Mouse (Mus musculus) liver, embryonic 15.5 days (tissue): Measurements from ENCODE around the gene St3gal4. TPM values are rescaled to one million over a fixed set of nuclear protein-coding genes. Genes with fewer than 3 reads are reported as not detected.

ENCODE experiments used
- ATAC-seq: fragments of 200-750 bp; cut with Nextera tagmentation; 2 replicates; pipeline ENCODE4 v1.8.0; 2017; ENCODE audit warnings: moderate number of reproducible peaks, mild to moderate bottlenecking, moderate library complexity; ENCODE audit not compliant: insufficient read depth
- H3K27ac ChIP-seq: fragments of 300-500 bp; sonication (generic); replicated peaks from 2 replicates; pipeline ENCODE4 v1.5.1; 2015; ENCODE audit warnings: mild to moderate bottlenecking, inconsistent platforms
- H3K27me3 ChIP-seq: fragments of 300-500 bp; sonication (generic); 2 replicates; pipeline ENCODE4 v1.6.1; 2015; ENCODE audit warnings: mild to moderate bottlenecking, inconsistent platforms
- H3K36me3 ChIP-seq: fragments of 300-500 bp; sonication (generic); replicated peaks from 2 replicates; pipeline ENCODE4 v1.6.1; 2015; ENCODE audit warnings: moderate library complexity, mild to moderate bottlenecking, inconsistent platforms
- H3K4me1 ChIP-seq: fragments of 300-500 bp; sonication (generic); replicated peaks from 2 replicates; pipeline ENCODE4 v1.6.1; 2015; ENCODE audit warnings: inconsistent platforms
- H3K4me2 ChIP-seq: fragments of 300-500 bp; sonication (generic); 2 replicates; pipeline ENCODE4 v1.6.1; 2015; ENCODE audit warnings: moderate library complexity, mild to moderate bottlenecking, inconsistent platforms
- H3K4me3 ChIP-seq: fragments of 300-500 bp; sonication (generic); replicated peaks from 2 replicates; pipeline ENCODE4 v1.5.1; 2015; ENCODE audit warnings: mild to moderate bottlenecking, inconsistent platforms
- H3K9ac ChIP-seq: fragments of 300-500 bp; sonication (generic); 2 replicates; pipeline ENCODE4 v1.6.1; 2015; ENCODE audit warnings: moderate library complexity, mild to moderate bottlenecking, inconsistent platforms
- H3K9me3 ChIP-seq: fragments of 300-500 bp; sonication (generic); replicated peaks from 2 replicates; pipeline ENCODE4 v1.6.1; 2016; ENCODE audit warnings: inconsistent platforms
- WGBS: fragments of 180-500 bp; shearing (Covaris S2); methylation state at CpG from one replicate; pipeline ENCODE4 v1.1.7; 2015; ENCODE audit warnings: mixed read lengths; ENCODE audit not compliant: insufficient replicate concordance; 5-methylcytosine and 5-hydroxymethylcytosine counted together
- polyA plus RNA-seq: library from polyadenylated mRNA; unstranded; fragments of >200 nt; fragmentation: Nextera tagmentation; extraction: Ambion mirVana; gene quantifications from 2 replicates; pipeline ENCODE4 v1.2.1, GENCODE M21; 2015

Gene St3gal4
- polyA plus RNA-seq = 24.2 and 24.7 TPM in 2 replicates

GRCm38 (mm10) chr9:35119168-35119567, at the start of gene St3gal4:
St3gal4 (minus strand) TSS chr9:35119268.
- peak within 1 kb of the TSS; percentile 93 for H3K4me2 ChIP-seq
- peaks cover 35% of the 10 kb centered on the region for H3K36me3 ChIP-seq
- H3K27ac ChIP-seq = peak within 1 kb of the TSS; percentile 94
- ATAC-seq = no peak
- H3K4me1 ChIP-seq = peaks cover 96% of the 10 kb centered on the region
- 78% methylated on average over 6 of the region's 6 CpGs for WGBS
- H3K9ac ChIP-seq = peak within 1 kb of the TSS; percentile 87
- no peaks in the 10 kb centered on the region for H3K27me3 ChIP-seq
- H3K4me3 ChIP-seq = peak within 1 kb of the TSS; percentile 79
- H3K9me3 ChIP-seq = no peaks in the 10 kb centered on the region

DNA sequence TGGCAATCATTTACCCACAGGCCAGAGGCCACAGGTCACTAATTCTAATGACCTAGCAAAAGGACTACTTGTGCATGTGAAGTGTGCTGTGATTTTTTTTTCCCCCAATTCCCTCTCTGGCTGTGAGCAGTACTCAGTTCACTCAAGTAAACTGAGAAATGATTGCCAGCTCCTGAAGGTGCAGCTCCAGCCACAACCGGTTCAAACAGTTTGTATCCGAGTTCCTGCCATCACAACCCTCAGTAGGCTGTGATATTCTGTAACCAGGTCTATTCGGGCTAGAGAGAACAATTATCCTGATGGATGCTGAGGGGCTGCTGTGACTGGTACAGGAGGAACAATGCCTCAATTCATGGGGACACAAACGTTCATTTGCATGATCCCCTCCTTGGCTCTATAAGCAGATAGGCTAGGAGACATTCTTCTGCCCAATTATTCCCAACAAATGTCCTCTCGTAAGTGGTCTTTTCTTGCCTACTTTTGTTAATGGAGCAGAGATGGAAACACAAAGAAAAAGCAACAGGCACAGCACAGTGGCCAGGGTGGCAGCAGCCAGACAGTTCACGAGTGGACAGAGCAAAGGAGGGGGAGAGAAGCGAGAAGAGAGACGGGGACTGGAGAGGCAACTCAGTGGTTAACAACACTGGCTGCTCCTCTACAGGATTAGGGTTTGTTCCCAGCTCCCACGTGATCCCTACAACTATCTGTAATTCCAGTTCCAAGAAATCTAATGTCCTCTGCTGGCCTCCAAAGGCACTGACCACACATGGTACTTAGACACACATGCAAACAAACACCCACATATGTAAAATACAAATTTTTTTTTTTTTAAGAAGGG, 47.9 kb upstream of the St3gal4 start:
- peak overlapping the region; percentile 64 for H3K27ac ChIP-seq
- H3K36me3 ChIP-seq = peaks cover 41% of the 10 kb centered on the region
- peaks cover 12% of the 10 kb centered on the region for H3K4me1 ChIP-seq
- no peaks in the 10 kb centered on the region for H3K27me3 ChIP-seq
- 65% methylated on average over 9 of the region's 9 CpGs for WGBS
- no peak overlapping the region for H3K4me2 ChIP-seq
- no peak for ATAC-seq
- no peak overlapping the region for H3K4me3 ChIP-seq
- no peaks in the 10 kb centered on the region for H3K9me3 ChIP-seq
- no peak overlapping the region for H3K9ac ChIP-seq

GRCm38 (mm10) chr9:35166144-35166797, 47.2 kb upstream of the St3gal4 start:
- peaks cover 10% of the 10 kb centered on the region for H3K4me1 ChIP-seq
- H3K27ac ChIP-seq = peak overlapping the region; percentile 64; the same call in 1 of the 2 replicates
- H3K9ac ChIP-seq = no peak overlapping the region
- H3K36me3 ChIP-seq = peaks cover 41% of the 10 kb centered on the region
- 42% methylated on average over 3 of the region's 3 CpGs for WGBS
- no peaks in the 10 kb centered on the region for H3K9me3 ChIP-seq
- no peak overlapping the region for H3K4me3 ChIP-seq
- ATAC-seq = peak; percentile 32; the same call in 1 of the 2 replicates
- H3K4me2 ChIP-seq = no peak overlapping the region
- no peaks in the 10 kb centered on the region for H3K27me3 ChIP-seq

DNA sequence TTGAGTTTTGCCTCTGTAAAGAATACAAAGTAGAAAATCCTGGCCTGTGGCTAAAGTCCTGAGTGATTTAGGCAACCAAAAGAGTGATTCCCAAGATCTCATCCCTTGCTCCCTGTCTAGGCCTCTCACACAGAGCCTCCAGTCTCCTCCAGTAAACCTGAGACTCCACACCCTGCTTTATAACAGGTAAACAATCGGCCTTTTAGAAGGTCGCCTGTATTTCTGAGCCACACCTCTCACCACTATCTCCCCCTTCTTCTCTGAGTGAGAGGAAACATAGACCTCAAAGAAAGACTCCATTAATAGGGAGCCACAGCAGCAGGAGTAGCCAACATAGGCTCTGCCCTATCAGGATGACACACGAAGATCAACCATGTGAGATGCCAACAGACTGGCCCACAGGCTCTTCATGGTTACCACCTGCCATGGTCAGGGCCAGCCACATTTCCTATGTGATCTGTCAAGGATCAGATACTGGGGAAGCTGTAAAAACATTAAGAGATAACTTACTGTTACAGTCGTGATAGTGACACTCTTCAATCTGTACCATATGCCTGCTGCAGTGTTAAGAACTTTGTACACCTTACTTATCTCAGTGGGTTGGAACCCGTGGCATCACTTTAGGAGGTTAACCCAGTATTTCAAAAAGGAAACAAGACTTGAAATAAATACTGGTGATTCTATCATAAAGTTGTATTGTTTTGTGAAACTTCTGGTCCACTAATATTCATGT, 45.2 kb upstream of the St3gal4 start:
- H3K4me1 ChIP-seq = peaks cover 10% of the 10 kb centered on the region
- no peak overlapping the region for H3K27ac ChIP-seq
- H3K4me2 ChIP-seq = no peak overlapping the region
- H3K4me3 ChIP-seq = no peak overlapping the region
- no peak for ATAC-seq
- H3K9ac ChIP-seq = no peak overlapping the region
- 42% methylated on average over 5 of the region's 5 CpGs for WGBS
- peaks cover 26% of the 10 kb centered on the region for H3K36me3 ChIP-seq
- H3K9me3 ChIP-seq = no peaks in the 10 kb centered on the region
- H3K27me3 ChIP-seq = no peaks in the 10 kb centered on the region

DNA sequence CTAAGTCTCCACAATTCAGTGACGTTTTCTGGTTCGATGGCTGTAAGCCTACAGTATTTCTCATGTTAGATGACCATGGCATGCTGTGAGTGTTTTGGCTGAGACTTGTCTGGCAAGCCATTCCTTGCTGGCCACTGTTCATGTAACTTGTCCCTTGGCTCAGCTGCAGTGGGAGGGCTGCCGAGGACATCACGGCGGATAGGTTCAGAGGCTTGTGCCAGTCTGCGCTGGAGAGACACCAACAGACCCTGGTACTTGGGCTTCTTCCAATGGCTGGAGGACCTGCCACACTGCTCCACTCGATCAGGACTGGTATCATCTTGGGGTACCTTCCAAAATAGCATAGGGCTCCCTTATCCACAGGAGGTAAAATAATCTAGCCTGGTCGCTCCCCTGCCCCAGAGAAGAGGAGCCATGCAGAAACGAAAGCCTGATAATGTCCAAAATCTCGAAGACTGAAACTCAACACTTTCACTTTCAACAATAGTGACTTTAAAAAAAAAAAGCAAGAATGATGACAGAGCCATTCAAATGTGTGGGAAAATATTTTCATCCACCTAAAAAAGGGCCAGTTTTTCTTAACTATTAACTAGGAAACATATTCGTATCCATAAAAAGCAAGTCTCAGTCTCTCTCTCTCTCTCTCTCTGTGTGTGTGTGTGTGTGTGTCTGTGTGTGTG, 44.1 kb upstream of the St3gal4 start:
- no peak overlapping the region for H3K4me2 ChIP-seq
- no peak for ATAC-seq
- no peak overlapping the region for H3K27ac ChIP-seq
- peaks cover 9% of the 10 kb centered on the region for H3K4me1 ChIP-seq
- WGBS = 81% methylated on average over 11 of the region's 11 CpGs
- H3K27me3 ChIP-seq = no peaks in the 10 kb centered on the region
- H3K4me3 ChIP-seq = no peak overlapping the region
- H3K36me3 ChIP-seq = peaks cover 26% of the 10 kb centered on the region
- H3K9ac ChIP-seq = no peak overlapping the region
- no peaks in the 10 kb centered on the region for H3K9me3 ChIP-seq

DNA sequence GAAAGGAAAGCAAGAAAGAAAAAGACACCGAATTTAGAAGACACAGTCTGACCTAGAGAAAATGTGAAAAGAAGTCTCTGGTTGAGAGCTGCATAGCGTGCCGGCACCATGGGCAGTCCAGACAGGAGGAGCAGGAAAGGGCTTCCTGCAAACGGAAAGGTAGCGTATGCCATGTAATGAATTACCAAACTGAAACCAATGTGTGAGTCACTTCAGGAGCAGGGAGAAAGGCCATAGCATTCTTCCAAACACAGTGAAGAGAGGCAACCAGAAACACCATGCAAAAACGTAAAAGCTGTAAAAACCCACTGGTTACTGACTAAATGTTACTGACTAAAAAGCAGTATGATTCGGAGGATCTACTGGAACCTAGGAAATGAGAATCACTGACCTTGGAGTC, 42.7 kb upstream of the St3gal4 start:
- no peak overlapping the region for H3K4me3 ChIP-seq
- ATAC-seq = no peak
- H3K36me3 ChIP-seq = peaks cover 26% of the 10 kb centered on the region
- H3K4me2 ChIP-seq = no peak overlapping the region
- H3K4me1 ChIP-seq = 0 out of 2 replicates have a peak, but pooled peaks cover 4% of the 10 kb centered on the region
- 82% methylated on average over 7 of the region's 7 CpGs for WGBS
- no peak overlapping the region for H3K9ac ChIP-seq
- H3K27me3 ChIP-seq = no peaks in the 10 kb centered on the region
- no peaks in the 10 kb centered on the region for H3K9me3 ChIP-seq
- no peak overlapping the region for H3K27ac ChIP-seq

- WGBS = 67% methylated on average over 2 of the region's 2 CpGs
- no peaks in the 10 kb centered on the region for H3K9me3 ChIP-seq
- no peaks in the 10 kb centered on the region for H3K27me3 ChIP-seq
- 0 out of 2 replicates have a peak, but pooled peaks cover 4% of the 10 kb centered on the region for H3K4me1 ChIP-seq
- no peak overlapping the region for H3K4me3 ChIP-seq
- no peak overlapping the region for H3K27ac ChIP-seq
- no peak overlapping the region for H3K9ac ChIP-seq
- no peak for ATAC-seq
- H3K36me3 ChIP-seq = peaks cover 26% of the 10 kb centered on the region
- H3K4me2 ChIP-seq = no peak overlapping the region
Measured at GRCm38 (mm10) chr9:35160662-35161061, 41.6 kb upstream of the St3gal4 start.

DNA sequence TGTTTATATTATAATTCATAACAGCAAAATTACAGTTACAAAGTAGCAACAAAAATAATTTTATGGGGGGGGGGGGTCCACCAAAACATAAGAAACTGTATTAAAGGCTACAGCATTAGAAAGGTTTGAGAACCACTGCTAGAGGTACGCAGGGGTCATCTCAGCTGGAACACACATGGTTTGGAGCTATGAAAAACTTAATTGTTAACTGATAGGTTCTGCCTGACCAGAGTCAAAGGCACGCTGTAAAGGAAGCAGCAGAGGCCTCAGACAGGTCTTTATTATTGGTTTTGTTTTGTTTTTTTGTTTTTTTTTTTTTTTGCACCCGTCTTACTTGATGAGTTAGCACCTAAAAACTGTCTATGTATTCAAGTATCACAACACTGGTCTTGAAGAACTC, 39.4 kb upstream of the St3gal4 start:
- WGBS = 75% methylated on average over 3 of the region's 3 CpGs
- H3K36me3 ChIP-seq = peaks cover 18% of the 10 kb centered on the region; the same call in 1 of the 2 replicates
- no peaks in the 10 kb centered on the region for H3K4me1 ChIP-seq
- no peaks in the 10 kb centered on the region for H3K27me3 ChIP-seq
- H3K9me3 ChIP-seq = no peaks in the 10 kb centered on the region
- H3K4me2 ChIP-seq = no peak overlapping the region
- H3K27ac ChIP-seq = no peak overlapping the region
- no peak overlapping the region for H3K4me3 ChIP-seq
- H3K9ac ChIP-seq = no peak overlapping the region
- no peak for ATAC-seq

- H3K27ac ChIP-seq = no peak overlapping the region
- no peaks in the 10 kb centered on the region for H3K27me3 ChIP-seq
- H3K9me3 ChIP-seq = no peaks in the 10 kb centered on the region
- no peak overlapping the region for H3K9ac ChIP-seq
- ATAC-seq = no peak
- H3K36me3 ChIP-seq = peaks cover 7% of the 10 kb centered on the region; the same call in 1 of the 2 replicates
- H3K4me3 ChIP-seq = no peak overlapping the region
- no peaks in the 10 kb centered on the region for H3K4me1 ChIP-seq
- no peak overlapping the region for H3K4me2 ChIP-seq
- 78% methylated on average over 4 of the region's 4 CpGs for WGBS
Measured at GRCm38 (mm10) chr9:35156862-35157261, 37.8 kb upstream of the St3gal4 start.

- no peaks in the 10 kb centered on the region for H3K4me1 ChIP-seq
- H3K4me3 ChIP-seq = no peak overlapping the region
- no peak for ATAC-seq
- H3K9ac ChIP-seq = no peak overlapping the region
- H3K4me2 ChIP-seq = no peak overlapping the region
- H3K9me3 ChIP-seq = no peaks in the 10 kb centered on the region
- WGBS = 78% methylated on average over 5 of the region's 5 CpGs
- no peak overlapping the region for H3K27ac ChIP-seq
- H3K36me3 ChIP-seq = peaks cover 3% of the 10 kb centered on the region; the same call in 1 of the 2 replicates
- no peaks in the 10 kb centered on the region for H3K27me3 ChIP-seq
Measured at GRCm38 (mm10) chr9:35156002-35156710, 37.1 kb upstream of the St3gal4 start.
